Mouse (Mus musculus): ENCODE results near the gene Aanat. TPM values are rescaled to one million over a fixed set of nuclear protein-coding genes. Genes with fewer than 3 reads are reported as not detected.
A peak's percentile ranks its signal among the peaks of the same experiment; 100 is the strongest.

Gene Aanat
- polyA plus RNA-seq (2015; fragmentation: Nextera tagmentation; extraction: Ambion mirVana), result not detected in 2 replicates

- H3K9ac ChIP-seq, result no peak within 1 kb of the TSS
- H3K9me3 ChIP-seq, result no peaks in the 10 kb centered on the region
- no peak within 1 kb of the TSS for H3K27ac ChIP-seq
- H3K27me3 ChIP-seq, result peaks cover 3% of the 10 kb centered on the region; the same call in 1 of the 2 replicates
- ATAC-seq (ENCODE audit: low FRiP score, low read depth), result no peak
- peaks cover 13% of the 10 kb centered on the region for H3K4me1 ChIP-seq
- WGBS, result 62% methylated on average over 5 of the region's 5 CpGs
- H3K4me3 ChIP-seq, result 0 out of 2 replicates have a peak within 1 kb of the TSS, but pooled peaks have one; percentile 7
- H3K4me2 ChIP-seq (replicated peaks), result peak within 1 kb of the TSS; percentile 49
- no peaks in the 10 kb centered on the region for H3K36me3 ChIP-seq
Observed at GRCm38 (mm10) chr11:116586310-116586709, at the start of gene Aanat. TSS of gene Aanat (plus strand) at chr11:116586432.

- peaks cover 25% of the 10 kb centered on the region for H3K4me1 ChIP-seq
- no peak overlapping the region for H3K4me3 ChIP-seq
- H3K9ac ChIP-seq, result no peak overlapping the region
- peaks cover 43% of the 10 kb centered on the region for H3K36me3 ChIP-seq
- ATAC-seq (ENCODE audit: low FRiP score, low read depth), result no peak
- H3K27me3 ChIP-seq, result peaks cover 42% of the 10 kb centered on the region
- no peaks in the 10 kb centered on the region for H3K9me3 ChIP-seq
- WGBS, result 90% methylated on average over 7 of the region's 7 CpGs
- no peak overlapping the region for H3K4me2 ChIP-seq (replicated peaks)
- no peak overlapping the region for H3K27ac ChIP-seq
Observed at GRCm38 (mm10) chr11:116536685-116537084, 49.5 kb upstream of the Aanat start.

GRCm38 (mm10) chr11:116537388-116537787 lies 48.8 kb upstream of the Aanat start:
- no peak overlapping the region for H3K27ac ChIP-seq
- peaks cover 18% of the 10 kb centered on the region for H3K4me1 ChIP-seq
- no peak for ATAC-seq (ENCODE audit: low FRiP score, low read depth)
- H3K4me2 ChIP-seq (replicated peaks), result no peak overlapping the region
- peaks cover 50% of the 10 kb centered on the region for H3K36me3 ChIP-seq
- H3K4me3 ChIP-seq, result no peak overlapping the region
- no peak overlapping the region for H3K9ac ChIP-seq
- 81% methylated on average over 5 of the region's 5 CpGs for WGBS
- H3K9me3 ChIP-seq, result no peaks in the 10 kb centered on the region
- H3K27me3 ChIP-seq, result peaks cover 35% of the 10 kb centered on the region

GRCm38 (mm10) chr11:116538142-116538735 lies 48.0 kb upstream of the Aanat start:
- Histone ChIP-seq H3K9me3 (no peaks in the 10 kb centered on the region), H3K4me2 (replicated peaks) (no peak overlapping the region), H3K4me1 (peaks cover 10% of the 10 kb centered on the region), H3K27ac (no peak overlapping the region), H3K36me3 (peaks cover 59% of the 10 kb centered on the region), H3K9ac (no peak overlapping the region), H3K4me3 (no peak overlapping the region), H3K27me3 (peaks cover 26% of the 10 kb centered on the region)
- no peak for ATAC-seq (ENCODE audit: low FRiP score, low read depth)
- 77% methylated on average over 12 of the region's 12 CpGs for WGBS

- H3K27ac ChIP-seq, result no peak overlapping the region
- no peak for ATAC-seq (ENCODE audit: low FRiP score, low read depth)
- no peak overlapping the region for H3K9ac ChIP-seq
- WGBS, result 95% methylated on average over 11 of the region's 11 CpGs
- H3K4me3 ChIP-seq, result no peak overlapping the region
- no peaks in the 10 kb centered on the region for H3K4me1 ChIP-seq
- H3K36me3 ChIP-seq, result peaks cover 88% of the 10 kb centered on the region
- H3K4me2 ChIP-seq (replicated peaks), result no peak overlapping the region
- H3K27me3 ChIP-seq, result no peaks in the 10 kb centered on the region
- H3K9me3 ChIP-seq, result no peaks in the 10 kb centered on the region
Observed at GRCm38 (mm10) chr11:116541183-116541582, 45.0 kb upstream of the Aanat start.

GRCm38 (mm10) chr11:116543110-116543509 lies 43.1 kb upstream of the Aanat start:
- ATAC-seq (ENCODE audit: low FRiP score, low read depth), result no peak
- Histone ChIP-seq H3K9ac (no peak overlapping the region), H3K4me3 (no peak overlapping the region), H3K27me3 (no peaks in the 10 kb centered on the region), H3K4me2 (replicated peaks) (no peak overlapping the region), H3K27ac (no peak overlapping the region), H3K36me3 (peaks cover 100% of the 10 kb centered on the region), H3K4me1 (no peaks in the 10 kb centered on the region), H3K9me3 (no peaks in the 10 kb centered on the region)
- WGBS, result 86% methylated on average over 4 of the region's 4 CpGs

GRCm38 (mm10) chr11:116547296-116548060 lies 38.8 kb upstream of the Aanat start:
- Histone ChIP-seq H3K4me3 (no peak overlapping the region), H3K9me3 (no peaks in the 10 kb centered on the region), H3K27ac (no peak overlapping the region), H3K9ac (no peak overlapping the region), H3K36me3 (peaks cover 63% of the 10 kb centered on the region), H3K27me3 (no peaks in the 10 kb centered on the region), H3K4me1 (peaks cover 25% of the 10 kb centered on the region), H3K4me2 (replicated peaks) (no peak overlapping the region)
- no peak for ATAC-seq (ENCODE audit: low FRiP score, low read depth)
- 91% methylated on average over 17 of the region's 17 CpGs for WGBS

GRCm38 (mm10) chr11:116548780-116549179 lies 37.5 kb upstream of the Aanat start:
- H3K9ac ChIP-seq, result no peak overlapping the region
- WGBS, result 94% methylated on average over 9 of the region's 9 CpGs
- H3K9me3 ChIP-seq, result no peaks in the 10 kb centered on the region
- H3K27ac ChIP-seq, result no peak overlapping the region
- peaks cover 29% of the 10 kb centered on the region for H3K4me1 ChIP-seq
- peaks cover 53% of the 10 kb centered on the region for H3K36me3 ChIP-seq
- no peak overlapping the region for H3K4me3 ChIP-seq
- no peaks in the 10 kb centered on the region for H3K27me3 ChIP-seq
- H3K4me2 ChIP-seq (replicated peaks), result no peak overlapping the region
- ATAC-seq (ENCODE audit: low FRiP score, low read depth), result no peak

GRCm38 (mm10) chr11:116549273-116550038 lies 36.8 kb upstream of the Aanat start:
- Histone ChIP-seq H3K36me3 (peaks cover 46% of the 10 kb centered on the region), H3K4me1 (peaks cover 32% of the 10 kb centered on the region), H3K27me3 (no peaks in the 10 kb centered on the region), H3K27ac (no peak overlapping the region), H3K4me3 (no peak overlapping the region), H3K4me2 (replicated peaks) (no peak overlapping the region), H3K9me3 (no peaks in the 10 kb centered on the region), H3K9ac (no peak overlapping the region)
- 89% methylated on average over 11 of the region's 11 CpGs for WGBS
- ATAC-seq (ENCODE audit: low FRiP score, low read depth), result no peak

- 41% methylated on average over 7 of the region's 7 CpGs for WGBS
- Histone ChIP-seq H3K9ac (no peak overlapping the region), H3K27ac (no peak overlapping the region)
Observed at GRCm38 (mm10) chr11:116550748-116551147, 35.5 kb upstream of the Aanat start.

GRCm38 (mm10) chr11:116552194-116552593 lies 34.0 kb upstream of the Aanat start:
- no peak for ATAC-seq (ENCODE audit: low FRiP score, low read depth)
- Histone ChIP-seq H3K36me3 (peaks cover 18% of the 10 kb centered on the region), H3K4me3 (no peak overlapping the region), H3K9ac (no peak overlapping the region), H3K27me3 (no peaks in the 10 kb centered on the region), H3K27ac (no peak overlapping the region), H3K4me1 (peaks cover 43% of the 10 kb centered on the region), H3K9me3 (no peaks in the 10 kb centered on the region), H3K4me2 (replicated peaks) (no peak overlapping the region)
- 56% methylated on average over 1 of the region's 1 CpGs for WGBS

More at GRCm38 (mm10) chr11:116550748-116551147, 35.5 kb upstream of the Aanat start:
- Histone ChIP-seq H3K4me2 (replicated peaks) (no peak overlapping the region), H3K9me3 (no peaks in the 10 kb centered on the region), H3K36me3 (peaks cover 33% of the 10 kb centered on the region), H3K4me3 (no peak overlapping the region), H3K4me1 (peaks cover 36% of the 10 kb centered on the region), H3K27me3 (no peaks in the 10 kb centered on the region)
- no peak for ATAC-seq (ENCODE audit: low FRiP score, low read depth)

Measured in limb, embryonic 13.5 days (tissue).